Mouse (Mus musculus) left cerebral cortex, postnatal 36 days (tissue): ENCODE measurements at regions not wholly inside any gene's neighbourhood (a gene's known extent, or its start where the extent isn't known, plus 50 kb on each side); places are given as distances from the start of the nearest gene placed in this dataset.

Source experiments
- DNase-seq, 2 experiments: peaks; one replicate each; pipeline ENCODE4 v3.0.0; 2021 to 2022; ENCODE audit warnings: low spot score in 2 of 2, mixed read lengths in 1 of 2
- intact Hi-C: fragments of 180-260 bp; cut with DNase I; formaldehyde crosslinking; loops from one replicate; pipeline ENCODE4 v1.15.1; 2025

DNA sequence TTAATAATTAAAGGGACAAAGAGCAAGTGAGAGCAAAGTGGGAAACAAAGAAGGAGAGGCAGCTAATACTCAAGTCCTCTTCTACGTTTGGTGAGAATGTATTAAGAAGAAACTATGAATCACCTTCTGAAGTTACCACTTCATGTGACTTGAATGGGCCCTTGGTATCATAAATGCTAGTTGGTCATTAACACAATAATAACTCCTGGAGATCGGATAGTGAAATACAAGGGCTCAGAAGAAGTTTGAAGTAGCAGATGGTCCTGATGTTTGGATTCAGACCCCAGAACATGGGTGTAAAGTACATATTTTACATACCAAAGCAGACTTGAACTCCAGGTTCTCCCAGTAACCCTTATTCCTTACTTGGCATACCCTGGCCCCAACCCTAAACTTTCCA, 535.4 kb upstream of the Cntnap5b start:
- intact Hi-C loops: no loop called here
- DNase-seq: no peak

DNA sequence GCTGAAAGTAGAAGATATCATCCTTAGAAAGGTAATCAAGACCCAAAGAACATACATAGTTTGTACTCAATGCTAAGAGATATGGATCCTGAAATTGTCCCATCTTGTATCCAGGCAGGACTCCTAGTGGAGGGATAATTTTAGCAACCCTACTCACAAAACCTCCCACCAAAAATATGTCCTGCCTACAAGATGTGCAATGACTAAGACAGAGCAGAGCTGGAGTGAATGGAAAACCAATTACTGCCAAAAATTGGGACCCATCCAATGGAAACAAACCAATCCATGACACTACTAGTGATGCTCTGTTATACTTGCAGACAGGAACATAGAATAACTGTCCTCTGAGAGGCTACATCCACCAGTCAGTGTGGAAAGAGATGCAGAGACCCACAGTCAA, 487.0 kb upstream of the Cntnap5b start:
- intact Hi-C loops: no loop called here
- DNase-seq: peak; percentile 3 to 5

DNA sequence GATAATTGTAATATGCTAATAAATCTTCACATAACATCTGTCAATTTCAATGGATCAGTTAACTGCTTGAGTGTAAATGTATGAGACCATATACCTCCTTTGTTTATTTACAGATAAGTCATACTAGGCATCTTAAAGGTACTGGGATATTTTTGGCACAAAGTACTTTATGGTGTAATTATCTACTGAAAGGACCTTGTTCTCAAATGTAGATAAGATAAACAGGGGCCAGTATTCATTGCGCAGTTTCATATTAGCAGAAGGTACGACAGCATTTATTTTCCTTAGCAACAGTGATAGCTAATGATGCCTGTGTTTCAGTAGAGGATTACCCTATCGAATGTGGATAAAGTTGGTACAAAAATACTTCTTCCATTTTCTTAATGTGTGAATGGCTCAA, 484.7 kb upstream of the Cntnap5b start:
- intact Hi-C loops: no loop called here
- DNase-seq: no peak

DNA sequence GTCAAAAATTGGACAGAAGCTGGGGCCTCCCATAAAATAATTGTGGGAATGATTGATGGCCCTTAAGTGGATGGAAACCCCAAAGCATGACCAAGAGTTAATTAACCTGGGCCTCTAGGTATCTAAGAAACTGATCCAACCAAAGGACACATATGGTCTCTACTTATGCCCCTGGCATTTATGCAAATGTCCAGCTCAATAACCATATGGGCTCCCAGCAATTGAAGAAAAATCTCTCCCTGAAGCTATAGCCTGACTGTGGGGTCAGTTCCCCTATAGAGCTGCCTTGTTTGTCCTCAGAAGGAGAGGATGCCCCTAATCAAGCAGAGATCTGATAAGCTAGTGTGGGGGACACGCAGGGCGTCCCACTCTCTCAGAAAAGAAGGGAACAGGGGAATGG, 473.4 kb upstream of the Cntnap5b start:
- intact Hi-C loops: no loop called here
- no peak for DNase-seq

DNA sequence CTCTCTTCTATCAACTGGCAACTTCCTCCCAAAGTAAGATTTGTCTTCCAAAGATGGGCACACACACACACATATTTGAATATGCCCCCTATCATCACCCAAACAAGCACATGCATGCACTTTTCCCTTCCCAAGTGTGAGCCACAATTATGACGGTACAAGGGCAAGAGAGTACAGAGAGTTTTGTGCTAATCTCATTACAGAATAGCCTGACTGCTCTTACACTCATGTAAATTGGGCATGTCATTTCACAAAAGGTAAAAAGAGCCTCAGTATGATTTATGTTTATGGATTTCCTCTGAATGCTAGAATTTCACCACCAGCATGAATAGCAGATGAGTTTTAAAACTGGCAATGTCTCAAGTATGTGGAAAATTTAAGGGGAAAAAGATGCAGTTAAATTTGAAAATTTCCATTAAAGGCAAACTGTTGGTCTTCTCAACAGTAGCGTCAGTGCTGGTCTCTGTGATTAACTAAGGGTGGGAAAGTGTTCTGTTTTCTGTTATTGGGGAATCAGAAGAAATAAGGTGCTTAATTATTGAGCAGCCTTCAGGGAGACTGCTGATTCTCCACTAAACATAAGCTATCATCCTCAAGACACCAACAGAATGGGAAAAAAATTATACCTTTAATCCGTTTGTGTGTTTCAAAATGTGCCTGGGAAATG, 455.4 kb upstream of the Cntnap5b start:
- no peak for DNase-seq
- intact Hi-C loops: no loop called here

DNA sequence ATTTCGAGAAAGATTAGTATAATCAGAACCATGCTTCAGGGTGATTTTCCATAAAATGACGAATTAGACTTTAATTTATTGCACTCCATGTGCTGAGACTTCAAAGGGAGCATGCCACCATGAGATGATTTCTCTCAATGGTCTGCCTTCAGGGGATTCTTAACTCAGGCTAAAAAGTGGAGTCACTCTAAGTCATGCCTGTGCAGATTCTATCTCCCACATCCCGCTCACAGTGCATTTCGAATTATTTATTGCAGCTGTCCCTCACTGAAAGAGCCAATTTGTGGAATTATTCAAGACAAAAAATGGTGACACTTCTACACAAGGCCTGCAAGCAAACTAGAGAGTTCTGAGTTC, 454.9 kb upstream of the Cntnap5b start:
- intact Hi-C loops: no loop called here
- DNase-seq: no peak
